Mouse (Mus musculus) spleen, adult 2 months (tissue): ENCODE data around the gene Slc36a1.

Source experiments
- CTCF ChIP-seq: fragments of 200-500 bp; IDR thresholded peaks from 2 replicates; pipeline ENCODE4 v1.5.1; 2011; ENCODE audit warnings: mild to moderate bottlenecking, inconsistent platforms; ENCODE audit not compliant: insufficient read depth, insufficient read length, insufficient replicate concordance; ENCODE audit errors: extremely low read depth
- POLR2A ChIP-seq: fragments of 200-500 bp; IDR thresholded peaks from 2 replicates; pipeline ENCODE4 v1.6.1; 2011; ENCODE audit warnings: low read depth, low read length, inconsistent platforms

DNA sequence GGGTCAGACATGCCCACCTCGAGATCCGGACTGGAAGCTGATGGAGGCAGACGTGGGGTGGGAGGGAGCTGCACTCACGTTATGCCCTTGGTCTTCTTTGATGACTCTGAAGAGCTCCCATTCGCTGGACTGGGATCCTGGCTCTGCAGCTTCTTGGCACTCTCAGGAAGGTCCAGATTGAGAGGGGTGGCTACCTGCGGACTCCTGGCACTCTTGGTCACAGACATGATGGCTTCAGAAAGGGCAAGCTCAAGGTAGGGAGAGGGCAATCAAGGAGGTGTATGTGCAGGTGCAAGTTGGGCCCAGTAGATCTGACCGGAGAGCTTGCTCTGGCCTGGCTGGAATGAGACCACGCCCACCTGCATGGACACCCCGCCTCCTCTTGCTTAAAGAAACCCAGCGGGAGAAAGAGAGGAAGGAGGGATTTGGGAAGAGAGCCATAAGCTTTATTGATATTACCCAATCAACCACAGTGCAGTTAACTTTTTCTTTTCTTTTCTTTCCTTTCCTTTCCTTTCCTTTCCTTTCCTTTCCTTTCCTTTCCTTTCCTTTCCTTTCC lies 19.3 kb upstream of the Slc36a1 start, which contains the start of gene Slc36a2:
- TF ChIP-seq POLR2A, result no peak
- no peak for TF ChIP-seq CTCF
